Mouse (Mus musculus) heart, postnatal 0 days (tissue): Measurements from ENCODE around the gene Mrnip.

Experiments used
- CTCF ChIP-seq: IDR thresholded peaks from 2 replicates; pipeline ENCODE4 v1.5.1; 2016; ENCODE audit warnings: antibody characterized with exemption, control low read depth, low read depth
- EP300 ChIP-seq: IDR thresholded peaks from 2 replicates; pipeline ENCODE4 v1.6.1; 2016; ENCODE audit warnings: antibody characterized with exemption, low read depth

DNA sequence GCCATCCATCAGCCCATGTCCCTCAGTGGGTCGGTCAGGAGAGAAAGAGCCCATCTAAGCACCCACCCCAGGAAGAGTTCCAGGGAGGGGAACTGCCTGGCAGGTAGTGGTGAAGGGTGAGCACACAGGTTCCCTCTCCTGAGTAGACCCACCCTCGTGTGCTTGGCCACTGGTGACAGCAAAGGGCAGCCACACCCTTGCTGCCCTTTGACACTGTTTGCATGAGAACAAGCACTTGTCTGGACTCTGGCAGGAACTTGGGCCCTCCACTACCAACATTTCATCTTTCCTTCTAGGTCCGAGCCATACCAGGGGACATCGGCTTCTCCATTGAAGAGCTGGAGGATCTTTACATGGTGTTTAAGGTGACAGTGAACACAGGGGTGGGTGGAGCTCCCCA lies 14.9 kb upstream of the Mrnip start:
- no peak for TF ChIP-seq CTCF
- no peak for TF ChIP-seq EP300
